Mouse (Mus musculus): Measurements from ENCODE around the gene Fgd5. TPM values are rescaled to one million over a fixed set of nuclear protein-coding genes. Genes with fewer than 3 reads are reported as not detected.

Gene Fgd5
- total and polyA plus RNA-seq, 3 experiments: not detected

GRCm38 (mm10) chr6:92021506-92021905 lies 42.8 kb downstream of the Fgd5 start:
- DNase-seq (ENCODE audit: extremely low read depth): no peak
- no peak overlapping the region for H3K27ac ChIP-seq (ENCODE audit: insufficient read depth, low read depth)
- H3K9ac ChIP-seq (ENCODE audit: insufficient read depth, low read depth): no peak overlapping the region
- in situ Hi-C loops (cut with MboI; ENCODE audit: low pct_ligation_motif_present, low pct_unique_long_range_greater_than_20kb, low sequenced_read_pairs): no loop called here
- H3K79me2 ChIP-seq (replicated peaks; ENCODE audit: control insufficient read depth, extremely low read depth, insufficient read depth, poor library complexity, severe bottlenecking): no peaks in the 10 kb centered on the region
- H3K27me3 ChIP-seq (replicated peaks): peaks cover 60% of the 10 kb centered on the region
- no peak overlapping the region for H3K4me2 ChIP-seq (ENCODE audit: insufficient read depth, low read depth, poor library complexity, severe bottlenecking)
- no peaks in the 10 kb centered on the region for H3K36me3 ChIP-seq (replicated peaks in 1 of 2; ENCODE audit: control insufficient read depth in 1 of 2, insufficient read depth in 1 of 2, low read length in 1 of 2)
- TF ChIP-seq NELFE (IDR thresholded peaks at IDR 0.05; ENCODE audit: low read depth, low read length) (no peak), CHD2 (IDR thresholded peaks at IDR 0.05; ENCODE audit: low read length) (no peak), ZKSCAN1 (IDR thresholded peaks at IDR 0.05; ENCODE audit: borderline replicate concordance, low read depth, low read length) (no peak), SMC3 (IDR thresholded peaks at IDR 0.05; ENCODE audit: low read depth, low read length) (no peak), JUND (conservative IDR thresholded peaks at IDR 0.05; ENCODE audit: low read depth, low read length) (no peak), CTCF (conservative IDR thresholded peaks at IDR 0.05 in 1 of 2, IDR thresholded peaks at IDR 0.05 in 1 of 2; ENCODE audit: low read depth in 2 of 2, low read length in 2 of 2) (no peak), PAX5 (IDR thresholded peaks at IDR 0.05; ENCODE audit: low read length) (no peak), RAD21 (IDR thresholded peaks at IDR 0.05; ENCODE audit: low read depth, low read length) (no peak)
- dilution Hi-C loops (cut with MboI; ENCODE audit: extremely low pct_ligation_motif_present, extremely low pct_unique_long_range_greater_than_20kb, low sequenced_read_pairs): no loop called here
- peaks cover 2 to 5% of the 10 kb centered on the region in 2 experiments; a peak in 2 of 4 replicates for H3K4me1 ChIP-seq (ENCODE audit: control insufficient read depth in 1 of 2, insufficient read depth in 2 of 2)
- no peak overlapping the region for H3K4me3 ChIP-seq (replicated peaks in 1 of 3; ENCODE audit: low read depth in 2 of 3, low read length in 2 of 3, poor library complexity in 1 of 3)
- H3K9me3 ChIP-seq (replicated peaks; ENCODE audit: low read length): no peaks in the 10 kb centered on the region

GRCm38 (mm10) chr6:92025252-92025651 lies 46.6 kb downstream of the Fgd5 start:
- Histone ChIP-seq H3K4me3 (replicated peaks in 1 of 3; ENCODE audit: low read depth in 2 of 3, low read length in 2 of 3, poor library complexity in 1 of 3) (no peak overlapping the region), H3K4me2 (ENCODE audit: insufficient read depth, low read depth, poor library complexity, severe bottlenecking) (no peak overlapping the region), H3K27me3 (replicated peaks) (peaks cover 36% of the 10 kb centered on the region), H3K36me3 (replicated peaks in 1 of 2; ENCODE audit: control insufficient read depth in 1 of 2, insufficient read depth in 1 of 2, low read length in 1 of 2) (no peaks in the 10 kb centered on the region), H3K27ac (ENCODE audit: insufficient read depth, low read depth) (no peak overlapping the region), H3K9me3 (replicated peaks; ENCODE audit: low read length) (no peaks in the 10 kb centered on the region), H3K4me1 (ENCODE audit: control insufficient read depth in 1 of 2, insufficient read depth in 2 of 2) (peaks cover 5 to 7% of the 10 kb centered on the region in 2 experiments; a peak in 2 of 4 replicates), H3K79me2 (replicated peaks; ENCODE audit: control insufficient read depth, extremely low read depth, insufficient read depth, poor library complexity, severe bottlenecking) (no peaks in the 10 kb centered on the region), H3K9ac (ENCODE audit: insufficient read depth, low read depth) (no peak overlapping the region)
- in situ Hi-C loops (cut with MboI; ENCODE audit: low pct_ligation_motif_present, low pct_unique_long_range_greater_than_20kb, low sequenced_read_pairs) (no loop called here), dilution Hi-C loops (cut with MboI; ENCODE audit: extremely low pct_ligation_motif_present, extremely low pct_unique_long_range_greater_than_20kb, low sequenced_read_pairs) (no loop called here)
- no peak for DNase-seq (ENCODE audit: extremely low read depth)
- TF ChIP-seq RAD21 (IDR thresholded peaks at IDR 0.05; ENCODE audit: low read depth, low read length) (no peak), TBP (conservative IDR thresholded peaks at IDR 0.05; ENCODE audit: low read depth, low read length) (no peak)

- in situ Hi-C loops (cut with MboI; ENCODE audit: low pct_ligation_motif_present, low pct_unique_long_range_greater_than_20kb, low sequenced_read_pairs) (no loop called here), dilution Hi-C loops (cut with MboI; ENCODE audit: extremely low pct_ligation_motif_present, extremely low pct_unique_long_range_greater_than_20kb, low sequenced_read_pairs) (no loop called here)
- H3K4me1 ChIP-seq (ENCODE audit: control insufficient read depth in 1 of 2, insufficient read depth in 2 of 2): peaks cover 5 to 7% of the 10 kb centered on the region in 2 experiments; a peak in 2 of 4 replicates
- no peak overlapping the region for H3K4me2 ChIP-seq (ENCODE audit: insufficient read depth, low read depth, poor library complexity, severe bottlenecking)
- H3K27me3 ChIP-seq (replicated peaks): peaks cover 23% of the 10 kb centered on the region
- H3K79me2 ChIP-seq (replicated peaks; ENCODE audit: control insufficient read depth, extremely low read depth, insufficient read depth, poor library complexity, severe bottlenecking): no peaks in the 10 kb centered on the region
- H3K27ac ChIP-seq (ENCODE audit: insufficient read depth, low read depth): no peak overlapping the region
- H3K36me3 ChIP-seq (replicated peaks in 1 of 2; ENCODE audit: control insufficient read depth in 1 of 2, insufficient read depth in 1 of 2, low read length in 1 of 2): no peaks in the 10 kb centered on the region
- TF ChIP-seq BHLHE40 (IDR thresholded peaks at IDR 0.05; ENCODE audit: low read depth, low read length): no peak
- no peak for TF ChIP-seq ELF1 (IDR thresholded peaks at IDR 0.05; ENCODE audit: low read depth, low read length)
- TF ChIP-seq RCOR1 (conservative IDR thresholded peaks at IDR 0.05; ENCODE audit: low read depth, low read length): no peak
- no peak for TF ChIP-seq POLR2A (IDR thresholded peaks at IDR 0.05; ENCODE audit: low read depth, low read length)
- no peak for TF ChIP-seq TCF12 (IDR thresholded peaks at IDR 0.05; ENCODE audit: low read depth, low read length)
- no peak for TF ChIP-seq TBP (conservative IDR thresholded peaks at IDR 0.05; ENCODE audit: low read depth, low read length)
- no peak for TF ChIP-seq JUND (conservative IDR thresholded peaks at IDR 0.05; ENCODE audit: low read depth, low read length)
- no peak for TF ChIP-seq NELFE (IDR thresholded peaks at IDR 0.05; ENCODE audit: low read depth, low read length)
- TF ChIP-seq MAX (IDR thresholded peaks at IDR 0.05; ENCODE audit: low read length): no peak
- TF ChIP-seq MXI1 (IDR thresholded peaks at IDR 0.05; ENCODE audit: low read depth, low read length): no peak
- no peak for TF ChIP-seq GABPA (IDR thresholded peaks at IDR 0.05; ENCODE audit: insufficient replicate concordance, low read depth, low read length)
- TF ChIP-seq CTCF (conservative IDR thresholded peaks at IDR 0.05 in 1 of 2, IDR thresholded peaks at IDR 0.05 in 1 of 2; ENCODE audit: low read depth in 2 of 2, low read length in 2 of 2): no peak
- H3K9me3 ChIP-seq (replicated peaks; ENCODE audit: low read length): no peaks in the 10 kb centered on the region
- no peak for DNase-seq (ENCODE audit: extremely low read depth)
- no peak overlapping the region for H3K4me3 ChIP-seq (replicated peaks in 1 of 3; ENCODE audit: low read depth in 2 of 3, low read length in 2 of 3, poor library complexity in 1 of 3)
- no peak overlapping the region for H3K9ac ChIP-seq (ENCODE audit: insufficient read depth, low read depth)
Measured at GRCm38 (mm10) chr6:92027379-92027778, 48.7 kb downstream of the Fgd5 start.

Data from CH12.LX (cell line).